Mouse (Mus musculus): ENCODE data around the gene Col26a1.
"Not testable (repeated sequence)": the region's sequence is repeated elsewhere in the genome, so short reads cannot be mapped to it uniquely, and the experiment has no call there.

Gene Col26a1

DNA sequence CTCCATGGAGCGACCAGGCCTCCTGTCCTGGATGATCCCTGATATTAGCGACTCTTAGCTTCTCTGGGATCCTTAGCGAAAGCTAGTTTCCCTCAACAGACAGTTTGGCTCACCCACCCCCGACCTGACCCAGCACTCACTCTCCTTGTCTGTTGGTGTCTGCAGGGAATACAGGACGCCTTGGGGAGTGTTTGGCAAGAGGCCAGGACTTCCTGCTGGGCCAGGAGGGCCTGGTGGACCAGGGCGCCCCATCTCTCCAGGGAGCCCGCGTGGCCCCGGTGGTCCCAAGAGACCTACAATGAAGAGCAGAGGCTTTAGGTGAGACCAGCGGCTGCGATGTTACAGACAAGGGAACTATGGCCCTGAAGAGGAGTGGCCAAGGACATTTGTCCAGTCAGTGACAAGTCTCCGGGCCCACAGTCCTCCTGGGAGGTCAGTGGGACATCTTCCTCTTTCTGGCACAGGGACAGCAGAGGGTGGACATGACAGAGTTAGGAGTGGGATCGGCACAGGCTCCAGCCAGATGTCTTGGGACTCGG, 128.9 kb downstream of the Col26a1 start:
- DNase-seq (ENCODE audit: low read depth, low spot score) = no peak

DNA sequence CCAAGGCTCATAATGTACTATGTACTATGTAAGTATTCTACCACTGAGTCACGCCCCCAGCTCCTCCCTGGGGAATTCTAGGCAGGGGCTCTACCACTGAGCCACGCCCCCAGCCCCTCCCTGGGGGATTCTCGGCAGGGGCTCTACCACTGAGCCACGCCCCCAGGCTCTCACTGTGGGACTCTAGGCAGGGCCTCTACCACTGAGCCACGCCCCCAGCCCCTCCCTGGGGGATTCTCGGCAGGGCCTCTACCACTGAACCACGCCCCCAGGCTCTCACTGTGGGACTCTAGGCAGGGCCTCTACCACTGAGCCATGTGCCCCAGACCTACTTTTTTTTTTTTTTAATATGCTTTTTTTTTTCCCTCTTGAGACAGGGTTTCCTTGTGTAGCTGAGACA, 129.8 kb downstream of the Col26a1 start:
- peak; percentile 65 for DNase-seq (ENCODE audit: low read depth, low spot score)

DNA sequence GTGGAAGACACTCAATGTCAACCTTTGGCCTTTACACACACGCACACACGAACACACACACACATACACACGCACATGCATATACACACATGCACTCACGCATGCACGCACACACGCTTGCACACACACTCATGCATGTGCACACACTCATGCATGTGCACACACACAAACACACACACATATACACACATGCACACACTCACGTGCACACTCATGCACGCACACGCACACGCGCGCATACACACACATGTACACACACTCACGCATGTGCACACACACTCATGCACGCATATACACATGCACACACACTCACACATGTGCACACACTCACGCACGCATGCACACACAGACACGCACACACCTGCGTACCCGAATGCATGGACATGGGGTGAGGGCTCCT, 130.9 kb downstream of the Col26a1 start:
- DNase-seq (ENCODE audit: low read depth, low spot score) = no peak

DNA sequence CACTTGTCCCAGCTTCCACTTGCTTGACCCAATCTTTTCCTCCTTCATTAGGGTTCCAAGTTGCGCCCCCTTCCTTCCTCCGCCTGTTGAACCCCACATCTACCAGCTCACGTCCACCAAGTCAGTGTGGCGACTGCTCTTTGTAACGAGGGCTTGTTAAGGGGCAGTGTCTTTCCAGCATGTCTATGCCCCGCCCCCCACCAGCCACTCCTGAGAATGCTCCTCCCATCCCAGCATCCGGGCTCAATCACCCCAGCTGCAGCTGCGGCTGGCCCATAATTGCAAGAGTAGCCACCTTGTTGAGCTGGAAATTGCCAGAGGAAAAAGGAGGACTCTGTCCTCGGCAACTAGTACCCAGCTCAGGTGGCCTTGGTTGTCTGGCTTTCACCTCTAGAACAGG, 136.4 kb downstream of the Col26a1 start:
- DNase-seq (ENCODE audit: low read depth, low spot score) = no peak

DNA sequence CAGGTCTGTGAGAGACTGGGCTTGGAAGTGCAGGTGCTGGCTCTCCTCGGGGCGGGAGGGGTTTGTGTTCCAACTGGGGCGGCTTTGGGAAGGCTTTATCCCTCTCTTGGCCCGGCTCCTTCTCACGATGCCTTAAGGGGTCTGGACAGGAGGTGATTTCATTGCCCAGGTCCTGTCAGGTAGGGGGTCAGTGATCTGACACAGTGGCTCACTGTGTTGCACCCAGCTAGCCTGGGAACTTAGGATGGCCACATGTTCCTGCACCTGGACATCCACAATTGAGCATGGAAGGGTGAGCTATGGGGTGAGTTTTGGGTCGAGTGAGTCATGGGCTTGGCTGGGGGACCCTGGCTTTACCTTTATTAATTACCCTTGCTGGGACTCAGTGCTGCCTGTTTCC, 144.1 kb downstream of the Col26a1 start:
- no peak for DNase-seq (ENCODE audit: low read depth, low spot score)

DNA sequence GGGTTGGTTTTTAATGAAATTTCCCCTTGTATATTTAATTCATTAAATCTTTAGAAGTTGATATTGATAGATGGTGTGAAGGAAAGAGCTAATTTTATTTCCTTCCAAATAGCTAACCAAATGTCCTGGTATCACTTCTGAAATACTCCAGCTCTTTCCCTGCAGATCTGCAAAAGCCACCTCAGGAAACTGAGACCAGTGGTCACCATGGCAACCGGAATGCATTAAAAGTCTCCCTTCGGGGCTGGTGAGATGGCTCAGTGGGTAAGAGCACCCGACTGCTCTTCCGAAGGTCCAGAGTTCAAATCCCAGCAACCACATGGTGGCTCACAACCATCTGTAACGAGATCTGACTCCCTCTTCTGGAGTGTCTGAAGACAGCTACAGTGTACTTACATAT, 156.7 kb downstream of the Col26a1 start:
- DNase-seq (ENCODE audit: low read depth, low spot score) = not testable (repeated sequence)

DNA sequence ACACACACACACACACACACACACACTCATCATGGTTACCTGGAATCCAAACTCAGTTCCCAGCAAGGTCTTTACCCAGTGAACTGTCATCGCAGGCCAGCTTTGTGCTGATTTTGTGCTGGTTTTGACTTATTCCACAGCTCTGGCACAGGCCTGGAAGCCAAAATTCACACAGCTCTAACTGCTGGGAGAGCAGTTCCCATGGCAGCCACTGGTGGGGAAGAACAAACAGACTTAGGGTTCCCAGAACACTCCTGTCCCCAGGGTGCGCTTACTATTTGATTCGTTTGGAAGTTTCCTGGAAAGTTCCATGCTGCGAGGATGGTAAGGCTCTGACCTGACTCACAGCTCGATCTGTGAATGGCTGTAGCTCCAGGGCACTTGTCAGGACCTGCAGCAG, 161.4 kb downstream of the Col26a1 start:
- no peak for DNase-seq (ENCODE audit: low read depth, low spot score)

DNA sequence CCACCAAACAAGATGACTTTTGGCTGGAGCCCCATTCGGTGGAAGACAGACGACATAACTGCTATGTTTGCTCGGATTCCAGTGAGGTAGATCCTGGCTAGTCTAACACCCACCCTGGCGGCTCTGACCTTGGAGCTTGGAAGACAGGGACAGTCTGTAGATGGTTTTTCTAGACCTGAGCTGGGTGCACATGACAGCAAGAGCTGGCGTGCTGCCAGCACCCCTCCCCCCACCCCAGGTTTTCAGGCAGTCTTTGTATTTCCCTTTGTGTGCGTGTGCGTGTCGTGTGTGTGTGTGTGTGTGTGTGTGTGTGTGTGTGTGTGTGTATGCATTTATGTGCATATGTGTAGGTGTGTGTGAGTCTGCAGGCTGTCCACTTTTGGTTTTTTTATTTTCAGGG, 164.4 kb downstream of the Col26a1 start:
- no peak for DNase-seq (ENCODE audit: low read depth, low spot score)

DNA sequence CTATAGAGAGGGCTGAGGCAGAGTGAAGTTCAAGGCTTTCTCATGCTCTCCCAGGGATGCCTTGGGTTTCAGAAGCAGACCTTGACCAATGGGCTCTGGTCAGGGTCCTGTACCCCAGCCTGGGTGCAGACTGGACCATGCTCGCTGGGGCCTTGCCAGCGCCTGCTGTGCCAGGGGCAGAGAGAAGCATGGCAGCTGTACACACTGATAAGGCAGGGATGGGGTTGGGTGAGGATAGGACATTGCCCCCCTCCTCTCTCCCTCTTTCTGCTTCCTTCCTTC, 165.5 kb downstream of the Col26a1 start:
- no peak for DNase-seq (ENCODE audit: low read depth, low spot score)

DNA sequence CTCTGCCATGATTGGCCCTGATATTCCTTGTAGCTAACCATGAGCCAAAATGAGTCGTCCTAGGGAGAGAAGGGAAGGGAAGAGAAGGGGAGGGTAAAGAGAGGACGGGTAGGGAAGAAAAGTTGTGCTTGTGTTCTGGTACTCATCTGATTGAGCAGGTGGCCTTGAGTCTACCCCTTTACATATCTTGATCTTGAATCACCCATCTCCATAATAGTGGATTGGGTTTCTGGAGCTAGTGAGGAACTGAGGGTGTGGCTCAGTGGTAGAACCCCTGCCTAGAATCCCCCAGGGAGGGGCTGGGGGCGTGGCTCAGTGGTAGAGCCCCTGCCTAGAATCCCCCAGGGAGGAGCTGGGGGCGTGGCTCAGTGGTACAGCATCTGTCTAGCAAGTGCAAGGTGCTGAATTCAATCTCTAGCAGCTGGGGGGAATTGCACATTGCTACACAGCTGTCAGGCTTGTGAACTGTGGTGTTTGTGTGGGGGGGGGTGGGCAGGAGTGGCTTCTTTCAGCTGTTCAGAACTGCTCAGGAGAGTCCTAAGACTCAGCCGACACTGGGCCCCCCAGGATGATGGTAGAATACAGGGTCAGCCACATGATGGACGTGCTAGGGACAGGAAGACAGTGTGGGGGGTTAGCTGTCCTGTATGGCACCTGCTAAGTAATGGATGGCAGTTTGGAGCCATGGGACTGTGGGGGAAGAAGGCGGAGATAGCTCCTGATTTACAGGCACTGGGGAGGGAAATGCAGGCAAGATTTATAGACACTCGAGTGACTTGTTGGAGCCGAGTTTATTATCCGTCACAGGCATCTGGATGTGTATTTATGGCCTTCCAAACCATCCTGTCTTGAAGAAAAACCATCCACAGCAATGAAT, 166.1 kb downstream of the Col26a1 start:
- DNase-seq (ENCODE audit: low read depth, low spot score) = peak; percentile 63

DNA sequence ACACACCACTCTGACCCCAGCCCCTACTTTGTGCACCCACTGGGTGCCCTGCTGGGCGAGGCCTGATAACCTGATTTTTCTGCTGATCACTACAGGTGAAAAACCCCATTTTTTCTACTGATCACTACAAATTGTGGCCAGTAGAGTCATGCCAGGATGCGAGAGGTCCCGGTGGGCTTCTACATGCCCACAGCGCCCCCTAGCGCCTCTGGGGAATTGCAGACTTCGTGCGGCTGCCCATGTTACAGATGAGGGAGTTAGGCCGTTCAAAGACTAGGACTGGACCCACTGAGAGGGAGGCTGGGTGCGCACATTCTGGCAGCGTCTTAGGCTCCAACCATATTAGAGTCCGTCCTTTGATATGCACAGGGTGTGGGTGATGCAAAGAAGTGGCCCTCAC, 168.1 kb downstream of the Col26a1 start:
- peak; percentile 90 for DNase-seq (ENCODE audit: low read depth, low spot score)

DNA sequence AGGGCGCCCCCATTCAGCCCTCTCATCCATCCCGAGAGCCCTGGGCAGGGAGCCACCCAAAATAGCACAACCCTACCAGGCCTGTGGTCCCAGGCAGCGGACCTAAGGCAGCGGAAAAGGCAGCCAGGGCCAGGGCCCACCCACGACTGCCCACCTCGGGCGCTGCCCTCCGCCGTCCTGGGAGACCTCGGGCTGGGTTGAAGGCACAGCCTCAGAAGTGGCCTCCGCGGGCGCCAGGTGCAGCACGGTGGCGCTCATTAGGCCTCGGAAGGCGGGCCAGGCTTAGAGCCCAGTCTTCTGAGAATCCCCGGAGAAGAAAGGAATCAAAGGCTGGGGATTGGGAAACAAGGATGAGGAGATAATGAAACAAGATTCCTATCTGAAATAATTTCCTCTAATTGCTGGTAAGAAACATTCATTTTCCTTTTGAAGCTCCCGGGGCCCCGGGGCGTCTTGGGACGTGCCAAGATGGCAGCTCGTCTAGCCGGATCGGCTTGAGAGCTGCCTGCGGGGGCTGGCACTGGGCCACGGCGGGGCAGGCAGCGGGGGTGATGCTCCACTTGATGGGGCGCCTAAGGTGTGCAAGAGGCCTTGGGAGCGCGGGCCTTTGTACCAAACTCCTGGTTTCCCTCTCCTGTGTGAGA, 168.7 kb downstream of the Col26a1 start:
- DNase-seq (ENCODE audit: low read depth, low spot score) = no peak

DNA sequence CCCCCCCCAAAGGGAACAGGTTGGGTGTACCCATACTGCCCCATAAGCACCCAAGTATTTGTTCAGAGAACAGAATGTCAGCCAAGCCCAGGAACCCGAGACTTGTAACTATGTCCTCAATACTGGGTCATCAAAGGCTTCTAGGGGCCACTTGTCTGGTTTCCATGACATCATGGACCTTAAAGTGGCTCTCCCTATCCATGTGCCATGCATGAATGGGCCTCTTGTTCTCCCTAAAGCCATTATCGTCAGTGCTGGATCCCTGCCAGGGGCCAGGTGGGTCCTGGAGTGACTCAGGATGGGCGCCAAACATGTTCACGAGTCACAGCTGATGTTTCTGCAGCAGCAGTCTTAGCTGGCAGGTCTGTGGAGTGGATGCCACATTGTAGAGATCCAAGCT, 172.3 kb downstream of the Col26a1 start:
- DNase-seq (ENCODE audit: low read depth, low spot score) = no peak

DNA sequence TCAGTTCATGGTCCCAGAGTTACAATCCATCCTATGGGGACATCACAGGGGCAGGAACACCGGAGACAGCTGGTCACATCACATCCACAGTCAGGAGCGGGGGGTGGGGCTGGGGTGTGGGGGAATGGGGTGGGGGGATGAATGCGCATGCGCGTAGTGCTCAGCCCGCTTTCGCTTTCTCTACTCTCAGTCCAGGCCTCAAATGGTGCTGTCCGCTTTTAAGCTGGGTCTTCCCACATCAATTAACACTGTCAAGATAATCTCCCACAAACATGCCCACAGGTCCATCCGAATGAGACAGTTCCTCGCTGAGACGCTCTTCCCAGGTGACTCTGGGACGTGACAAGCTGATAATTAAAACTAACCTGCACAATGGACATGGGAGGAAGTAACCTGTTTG, 174.9 kb downstream of the Col26a1 start:
- no peak for DNase-seq (ENCODE audit: low read depth, low spot score)

DNA sequence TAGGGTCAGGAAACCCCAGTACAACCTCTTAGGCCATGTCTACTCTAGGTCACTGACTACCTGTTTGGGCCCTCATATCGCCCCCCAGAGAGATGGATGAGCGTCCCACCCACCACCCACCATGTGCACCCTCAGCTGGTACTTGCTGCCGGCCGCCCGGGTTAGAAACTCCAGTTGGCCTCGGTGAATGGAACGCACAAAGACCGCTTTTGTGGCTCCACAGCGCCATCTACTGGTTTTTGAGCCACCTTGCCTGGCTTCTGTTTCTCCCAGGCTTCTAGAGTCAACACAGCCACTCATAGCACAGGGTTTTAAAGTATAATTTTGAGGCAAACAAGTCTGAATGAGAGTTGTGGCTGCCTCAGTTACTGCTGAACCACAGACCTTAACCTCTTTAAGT, 176.2 kb downstream of the Col26a1 start:
- peak; percentile 78 for DNase-seq (ENCODE audit: low read depth, low spot score)

DNA sequence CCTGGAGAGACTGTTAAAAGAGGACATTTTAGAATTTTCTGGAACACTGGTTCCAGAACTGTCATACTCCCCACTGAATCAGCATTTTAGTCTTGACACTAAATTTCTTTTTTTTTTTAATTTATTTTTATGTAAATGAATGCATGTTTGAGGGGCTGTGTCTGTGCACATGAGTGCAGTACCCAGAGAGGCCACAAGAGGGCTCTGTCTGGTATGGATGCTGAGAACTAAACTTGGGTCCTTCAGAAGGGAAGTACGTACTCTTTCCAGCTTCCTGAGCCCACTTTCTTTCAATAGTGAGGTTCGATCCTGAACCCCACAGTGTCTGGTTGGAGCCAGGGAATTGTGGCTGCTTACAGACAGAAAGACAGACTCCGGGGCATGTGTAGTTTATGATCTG, 177.5 kb downstream of the Col26a1 start:
- DNase-seq (ENCODE audit: low read depth, low spot score) = peak; percentile 46

DNA sequence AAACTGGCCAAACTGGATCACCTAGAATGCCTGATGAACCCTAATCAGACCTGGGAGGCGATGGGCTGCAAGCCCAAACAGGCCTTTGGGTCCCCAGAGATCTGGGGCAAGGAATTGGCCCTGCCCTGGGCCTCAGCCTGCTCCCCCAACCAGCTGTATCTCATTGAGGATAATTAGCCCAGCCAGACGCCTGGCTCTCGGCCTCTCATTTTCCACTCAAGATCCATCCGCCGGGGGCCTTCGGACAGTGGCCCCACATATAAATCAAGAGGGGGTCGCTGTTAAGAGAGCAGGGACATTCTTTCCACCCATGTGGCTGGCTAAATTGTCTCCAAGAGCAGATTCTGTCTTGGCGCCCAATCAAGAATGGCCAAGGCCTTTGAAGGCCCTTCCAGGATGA, 178.9 kb downstream of the Col26a1 start:
- no peak for DNase-seq (ENCODE audit: low read depth, low spot score)

DNA sequence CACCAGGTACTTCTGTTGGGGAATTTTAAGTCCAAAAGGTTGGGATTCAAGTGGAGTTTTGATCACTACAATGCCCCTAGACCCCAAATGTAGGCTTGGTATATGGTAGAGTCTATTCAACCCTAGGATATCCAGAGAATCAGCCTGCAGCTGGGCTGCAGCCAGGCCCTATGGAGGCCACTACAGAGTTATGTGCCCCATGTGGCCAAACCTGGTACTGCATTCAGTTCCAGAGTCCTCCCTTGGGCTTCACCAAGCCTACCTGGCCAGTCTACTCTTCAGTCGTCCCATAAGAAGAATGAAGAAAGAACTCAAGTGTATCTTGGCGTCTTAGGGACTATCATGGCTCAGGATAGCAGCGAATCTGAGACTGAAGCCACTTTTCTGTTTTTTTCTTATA, 179.3 kb downstream of the Col26a1 start:
- DNase-seq (ENCODE audit: low read depth, low spot score) = peak; percentile 62

DNA sequence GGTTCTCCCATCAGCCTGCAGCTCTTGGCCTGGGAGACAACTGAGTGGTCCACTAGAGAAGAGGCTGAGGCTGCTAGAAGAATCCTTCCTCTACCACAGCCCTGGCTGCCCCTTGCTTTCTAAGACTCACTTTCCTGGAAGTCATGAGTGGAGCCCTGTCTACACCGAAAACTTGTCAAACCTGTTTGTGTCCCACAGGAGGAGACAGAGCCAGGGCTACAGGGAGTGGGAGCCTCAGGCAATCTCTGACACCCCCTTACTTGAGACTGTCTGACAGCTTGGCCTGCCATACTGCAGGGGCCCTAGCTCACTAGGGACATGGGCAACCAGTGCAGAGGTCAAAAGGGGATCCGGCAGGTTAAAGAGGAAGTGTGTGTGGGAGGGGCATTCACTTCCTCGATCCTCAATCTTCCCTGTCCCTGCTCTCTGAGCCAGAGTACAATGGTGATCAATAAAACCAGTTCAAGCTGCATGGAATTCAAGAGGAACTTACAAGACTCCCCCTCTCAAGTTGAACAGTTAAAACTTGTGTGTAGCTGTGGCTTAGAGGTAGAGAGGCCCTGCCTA, 180.8 kb downstream of the Col26a1 start:
- DNase-seq (ENCODE audit: low read depth, low spot score) = no peak

DNA sequence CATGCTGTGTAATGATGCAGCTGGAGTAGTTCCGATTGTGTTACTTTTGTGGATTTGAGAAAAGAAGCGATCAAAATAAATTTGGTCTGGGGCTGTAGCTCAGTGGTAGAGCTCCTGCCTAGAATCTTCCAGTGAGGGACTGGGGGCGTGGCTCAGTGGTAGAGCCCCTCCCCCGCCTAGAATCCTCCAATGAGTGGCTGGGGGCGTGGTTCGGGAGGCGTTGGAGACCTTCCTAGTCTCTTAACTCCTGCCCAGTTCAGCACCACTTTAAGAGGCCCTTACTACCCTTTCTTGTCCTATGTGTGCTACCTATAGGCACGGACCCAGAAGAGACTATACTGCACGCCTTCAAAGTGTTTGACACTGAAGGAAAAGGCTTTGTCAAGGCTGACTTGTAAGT, 185.4 kb downstream of the Col26a1 start:
- no peak for DNase-seq (ENCODE audit: low read depth, low spot score)

DNA sequence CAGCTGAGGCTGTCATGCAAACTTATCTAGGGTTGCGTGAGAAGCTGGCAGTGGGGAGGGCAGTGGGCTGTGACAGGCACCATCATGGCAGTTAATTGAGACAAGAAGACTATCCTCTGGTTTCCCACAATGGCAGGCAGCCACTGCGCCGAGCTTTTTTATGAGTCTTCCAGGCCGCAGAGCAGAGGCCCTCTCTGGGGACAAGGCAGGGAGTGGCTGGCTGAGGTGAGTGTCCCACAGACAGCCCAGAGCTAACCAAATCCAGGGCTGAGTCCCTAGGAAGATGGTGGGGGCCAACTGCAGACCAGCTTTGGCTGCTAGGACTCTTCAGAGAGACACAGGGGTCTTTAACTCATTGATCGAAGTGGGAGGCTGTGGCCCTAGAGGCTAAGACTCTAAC, 186.5 kb downstream of the Col26a1 start:
- no peak for DNase-seq (ENCODE audit: low read depth, low spot score)

DNA sequence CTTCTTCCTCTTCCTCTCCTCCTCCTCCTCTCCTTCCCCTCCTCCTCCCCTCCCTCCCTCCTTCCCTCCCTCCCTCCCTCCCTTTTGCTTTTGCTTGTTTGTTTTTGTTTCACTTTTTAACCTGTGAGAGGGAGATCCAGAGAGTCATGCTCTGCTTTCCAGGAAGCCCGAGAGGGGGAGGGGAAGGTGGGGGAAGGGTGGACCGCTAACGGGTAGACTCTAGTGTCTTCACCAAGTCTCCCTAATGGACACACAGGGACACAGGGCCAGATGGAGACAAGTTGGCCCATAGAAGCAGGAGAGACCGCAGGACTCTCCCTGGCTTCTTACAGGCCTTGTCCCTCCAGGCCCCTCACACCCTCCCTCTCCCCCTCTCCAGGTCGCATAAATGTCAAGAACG, 188.0 kb downstream of the Col26a1 start:
- DNase-seq (ENCODE audit: low read depth, low spot score) = no peak

DNA sequence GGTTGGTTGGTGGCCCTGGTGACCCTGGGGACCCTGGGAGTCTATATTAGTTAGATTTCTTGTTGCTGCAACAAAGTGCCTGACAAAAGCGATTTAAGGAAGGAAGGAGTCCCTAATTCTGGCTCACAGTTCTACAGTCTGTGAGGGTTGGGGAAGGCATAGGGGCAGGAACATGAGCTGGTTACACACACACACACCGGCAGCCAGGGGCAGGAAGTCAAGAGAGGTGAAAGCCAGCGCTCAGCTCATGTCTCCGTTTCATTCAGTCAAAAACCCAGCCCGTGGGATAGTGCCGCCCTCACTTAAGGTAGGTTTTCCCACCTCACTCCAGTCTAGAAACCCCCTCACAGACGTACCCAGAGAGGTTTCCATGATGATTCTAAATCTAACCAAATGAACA, 189.6 kb downstream of the Col26a1 start:
- no peak for DNase-seq (ENCODE audit: low read depth, low spot score)

Data from ES-CJ7 (cell line).